Mouse (Mus musculus) forebrain, embryonic 16.5 days (tissue): Measurements from ENCODE around the gene Prkca. TPM values are rescaled to one million over a fixed set of nuclear protein-coding genes. Genes with fewer than 3 reads are reported as not detected.

Experiments used
- ATAC-seq: fragments of 200-750 bp; cut with Nextera tagmentation; 2 replicates; pipeline ENCODE4 v1.8.0; 2017; ENCODE audit warnings: mild to moderate bottlenecking, moderate library complexity
- H3K27ac ChIP-seq: fragments of 300-500 bp; sonication (generic); 2 replicates; pipeline ENCODE4 v1.5.1; 2014; ENCODE audit warnings: low read length, control low read depth
- H3K27me3 ChIP-seq: fragments of 300-500 bp; sonication (generic); replicated peaks from 2 replicates; pipeline ENCODE4 v1.6.1; 2014; ENCODE audit warnings: low read length; ENCODE audit not compliant: control insufficient read depth, insufficient read depth
- H3K36me3 ChIP-seq: fragments of 300-500 bp; sonication (generic); 2 replicates; pipeline ENCODE4 v1.6.1; 2014; ENCODE audit not compliant: control insufficient read depth, insufficient read depth
- H3K4me1 ChIP-seq: fragments of 300-500 bp; sonication (generic); replicated peaks from 2 replicates; pipeline ENCODE4 v1.6.1; 2014; ENCODE audit warnings: low read length; ENCODE audit not compliant: control insufficient read depth, insufficient read depth
- H3K4me2 ChIP-seq: fragments of 300-500 bp; sonication (generic); 2 replicates; pipeline ENCODE4 v1.6.1; 2014; ENCODE audit warnings: mild to moderate bottlenecking, low read length, control low read depth
- H3K4me3 ChIP-seq: fragments of 300-500 bp; sonication (generic); replicated peaks from 2 replicates; pipeline ENCODE4 v1.5.1; 2014; ENCODE audit warnings: mild to moderate bottlenecking, low read length, control low read depth
- H3K9ac ChIP-seq: fragments of 300-500 bp; sonication (generic); replicated peaks from 2 replicates; pipeline ENCODE4 v1.6.1; 2014; ENCODE audit warnings: low read depth, low read length, control low read depth
- H3K9me3 ChIP-seq: fragments of 300-500 bp; sonication (generic); 2 replicates; pipeline ENCODE4 v1.6.1; 2016; ENCODE audit warnings: low read length; ENCODE audit not compliant: control insufficient read depth
- WGBS: fragments of 180-500 bp; shearing (Covaris S2); extraction: QIAGEN DNeasy Blood & Tissue Kit; methylation state at CpG from one replicate; pipeline ENCODE4 v1.1.7; 2014; 5-methylcytosine and 5-hydroxymethylcytosine counted together
- polyA plus RNA-seq: library from polyadenylated mRNA; unstranded; fragments of >200 nt; fragmentation: Nextera tagmentation; extraction: Ambion mirVana; gene quantifications from 2 replicates; pipeline ENCODE4 v1.2.1, GENCODE M21; 2015

Prkca gene
- polyA plus RNA-seq, 1 experiment from 2014 or later, result 7.5 TPM

- no peak for ATAC-seq
- no peak overlapping the region for H3K4me2 ChIP-seq
- 71% methylated on average over 1 of the region's 1 CpGs for WGBS
- H3K27ac ChIP-seq, result no peak overlapping the region
- H3K9me3 ChIP-seq, result no peaks in the 10 kb centered on the region
- no peaks in the 10 kb centered on the region for H3K27me3 ChIP-seq
- no peaks in the 10 kb centered on the region for H3K36me3 ChIP-seq
- no peak overlapping the region for H3K4me3 ChIP-seq
- H3K4me1 ChIP-seq, result peaks cover 6% of the 10 kb centered on the region
- H3K9ac ChIP-seq, result no peak overlapping the region
Observed at GRCm38 (mm10) chr11:108250146-108250635, 93.5 kb downstream of the Prkca start.

- 55% methylated on average over 5 of the region's 5 CpGs for WGBS
- Histone ChIP-seq H3K27ac (no peak overlapping the region), H3K27me3 (no peaks in the 10 kb centered on the region), H3K9me3 (no peaks in the 10 kb centered on the region), H3K4me3 (no peak overlapping the region), H3K36me3 (no peaks in the 10 kb centered on the region), H3K9ac (no peak overlapping the region), H3K4me2 (no peak overlapping the region), H3K4me1 (peaks cover 6% of the 10 kb centered on the region)
- ATAC-seq, result no peak
Observed at GRCm38 (mm10) chr11:108249487-108249886, 94.2 kb downstream of the Prkca start.

GRCm38 (mm10) chr11:108249047-108249403 is 94.7 kb downstream of the Prkca start:
- WGBS, result 86% methylated on average over 3 of the region's 3 CpGs
- H3K27ac ChIP-seq, result no peak overlapping the region
- H3K9ac ChIP-seq, result no peak overlapping the region
- H3K27me3 ChIP-seq, result no peaks in the 10 kb centered on the region
- H3K36me3 ChIP-seq, result no peaks in the 10 kb centered on the region
- no peak overlapping the region for H3K4me2 ChIP-seq
- no peak for ATAC-seq
- no peaks in the 10 kb centered on the region for H3K9me3 ChIP-seq
- H3K4me1 ChIP-seq, result peaks cover 6% of the 10 kb centered on the region
- no peak overlapping the region for H3K4me3 ChIP-seq

- no peak for ATAC-seq
- Histone ChIP-seq H3K4me2 (no peak overlapping the region), H3K4me3 (no peak overlapping the region), H3K9ac (no peak overlapping the region), H3K27me3 (no peaks in the 10 kb centered on the region), H3K9me3 (no peaks in the 10 kb centered on the region), H3K4me1 (peaks cover 6% of the 10 kb centered on the region; the same call in 1 of the 2 replicates), H3K36me3 (no peaks in the 10 kb centered on the region), H3K27ac (no peak overlapping the region)
- 90% methylated on average over 12 of the region's 12 CpGs for WGBS
Observed at GRCm38 (mm10) chr11:108248218-108249046, 95.3 kb downstream of the Prkca start.

GRCm38 (mm10) chr11:108247121-108247863 is 96.4 kb downstream of the Prkca start:
- 92% methylated on average over 10 of the region's 10 CpGs for WGBS

GRCm38 (mm10) chr11:108246267-108246702 is 97.4 kb downstream of the Prkca start:
- H3K9me3 ChIP-seq, result no peaks in the 10 kb centered on the region
- H3K4me1 ChIP-seq, result peaks cover 7% of the 10 kb centered on the region; the same call in 1 of the 2 replicates
- ATAC-seq, result no peak
- H3K36me3 ChIP-seq, result no peaks in the 10 kb centered on the region
- H3K4me2 ChIP-seq, result no peak overlapping the region
- 74% methylated on average over 4 of the region's 4 CpGs for WGBS
- H3K9ac ChIP-seq, result no peak overlapping the region
- H3K4me3 ChIP-seq, result no peak overlapping the region
- H3K27ac ChIP-seq, result no peak overlapping the region
- no peaks in the 10 kb centered on the region for H3K27me3 ChIP-seq

More at GRCm38 (mm10) chr11:108247121-108247863, 96.4 kb downstream of the Prkca start:
- Histone ChIP-seq H3K9me3 (no peaks in the 10 kb centered on the region), H3K9ac (no peak overlapping the region), H3K4me3 (no peak overlapping the region), H3K36me3 (no peaks in the 10 kb centered on the region), H3K27me3 (no peaks in the 10 kb centered on the region), H3K4me2 (no peak overlapping the region), H3K4me1 (peaks cover 7% of the 10 kb centered on the region; the same call in 1 of the 2 replicates), H3K27ac (no peak overlapping the region)
- ATAC-seq, result no peak

GRCm38 (mm10) chr11:108244241-108244640 is 99.5 kb downstream of the Prkca start:
- no peak overlapping the region for H3K4me2 ChIP-seq
- ATAC-seq, result no peak
- no peaks in the 10 kb centered on the region for H3K36me3 ChIP-seq
- H3K4me3 ChIP-seq, result no peak overlapping the region
- WGBS, result 87% methylated on average over 2 of the region's 2 CpGs
- peaks cover 7% of the 10 kb centered on the region; the same call in 1 of the 2 replicates for H3K4me1 ChIP-seq
- H3K9me3 ChIP-seq, result no peaks in the 10 kb centered on the region
- no peak overlapping the region for H3K27ac ChIP-seq
- no peak overlapping the region for H3K9ac ChIP-seq
- no peaks in the 10 kb centered on the region for H3K27me3 ChIP-seq

GRCm38 (mm10) chr11:108243633-108244032 is 100.1 kb downstream of the Prkca start:
- H3K4me1 ChIP-seq, result peaks cover 7% of the 10 kb centered on the region; the same call in 1 of the 2 replicates
- no peaks in the 10 kb centered on the region for H3K27me3 ChIP-seq
- H3K9me3 ChIP-seq, result no peaks in the 10 kb centered on the region
- no peak overlapping the region for H3K4me2 ChIP-seq
- ATAC-seq, result no peak; the same call in 1 of the 2 replicates
- H3K4me3 ChIP-seq, result no peak overlapping the region
- no peak overlapping the region for H3K9ac ChIP-seq
- no peaks in the 10 kb centered on the region for H3K36me3 ChIP-seq
- WGBS, result 23% methylated on average over 2 of the region's 2 CpGs
- no peak overlapping the region for H3K27ac ChIP-seq

GRCm38 (mm10) chr11:108240924-108241498 is 102.7 kb downstream of the Prkca start:
- Histone ChIP-seq H3K4me3 (no peak overlapping the region), H3K36me3 (no peaks in the 10 kb centered on the region), H3K9me3 (no peaks in the 10 kb centered on the region), H3K27me3 (no peaks in the 10 kb centered on the region), H3K4me1 (peaks cover 10% of the 10 kb centered on the region), H3K9ac (no peak overlapping the region), H3K4me2 (no peak overlapping the region), H3K27ac (no peak overlapping the region)
- ATAC-seq, result no peak
- 73% methylated on average over 11 of the region's 11 CpGs for WGBS
